Mouse (Mus musculus) cerebellum, postnatal 4 days (tissue): ENCODE measurements at regions not wholly inside any gene's neighbourhood (a gene's known extent, or its start where the extent isn't known, plus 50 kb on each side); places are given as distances from the start of the nearest gene placed in this dataset.

ENCODE experiments used
- DNase-seq, 2 experiments: peaks; one replicate each; pipeline ENCODE4 v3.0.0; 2022; ENCODE audit warnings: low spot score in 2 of 2, mixed read lengths in 1 of 2

- no peak for DNase-seq
Measured at GRCm38 (mm10) chr1:137636947-137637346, 538.6 kb downstream of the Ptprc start.

GRCm38 (mm10) chr1:137636321-137636944 is 539.1 kb downstream of the Ptprc start:
- no peak for DNase-seq

- no peak for DNase-seq
Measured at GRCm38 (mm10) chr1:137635781-137636180, 539.7 kb downstream of the Ptprc start.

- DNase-seq = no peak
Measured at GRCm38 (mm10) chr1:137631546-137631945, 544.0 kb downstream of the Ptprc start.

GRCm38 (mm10) chr1:137620672-137621071 is 554.8 kb downstream of the Ptprc start:
- DNase-seq = no peak

GRCm38 (mm10) chr1:137618231-137618630 is 557.3 kb downstream of the Ptprc start:
- no peak for DNase-seq

- DNase-seq = no peak
Measured at GRCm38 (mm10) chr1:137617513-137617912, 558.0 kb downstream of the Ptprc start.

- no peak for DNase-seq
Measured at GRCm38 (mm10) chr1:137606716-137607115, 568.8 kb downstream of the Ptprc start.

- DNase-seq = peak in 1 of 2 experiments; percentile 24
Measured at GRCm38 (mm10) chr1:137605890-137606663, 569.4 kb downstream of the Ptprc start.

GRCm38 (mm10) chr1:137593732-137594131 is 581.8 kb downstream of the Ptprc start:
- no peak for DNase-seq

- DNase-seq = no peak
Measured at GRCm38 (mm10) chr1:137591891-137592290, 583.6 kb downstream of the Ptprc start.

- peak in 1 of 2 experiments; percentile 45 for DNase-seq
Measured at GRCm38 (mm10) chr1:137591295-137591694, 584.2 kb downstream of the Ptprc start.

- peak in 1 of 2 experiments; percentile 60 for DNase-seq
Measured at GRCm38 (mm10) chr1:137588304-137589300, 586.9 kb downstream of the Ptprc start.

GRCm38 (mm10) chr1:137587481-137588228 is 587.9 kb downstream of the Ptprc start:
- DNase-seq = no peak

- no peak for DNase-seq
Measured at GRCm38 (mm10) chr1:137584696-137585095, 590.8 kb downstream of the Ptprc start.

GRCm38 (mm10) chr1:137584104-137584675 is 591.3 kb downstream of the Ptprc start:
- DNase-seq = no peak

- no peak for DNase-seq
Measured at GRCm38 (mm10) chr1:137577639-137578038, 597.9 kb downstream of the Ptprc start.

GRCm38 (mm10) chr1:137576174-137576573 is 599.3 kb downstream of the Ptprc start:
- DNase-seq = no peak

GRCm38 (mm10) chr1:137575380-137575779 is 600.1 kb downstream of the Ptprc start:
- DNase-seq = no peak

GRCm38 (mm10) chr1:137571905-137572865 is 603.3 kb downstream of the Ptprc start:
- DNase-seq = no peak
